Mouse (Mus musculus) limb, embryonic 15.5 days (tissue): ENCODE measurements at regions not wholly inside any gene's neighbourhood (a gene's known extent, or its start where the extent isn't known, plus 50 kb on each side); places are given as distances from the start of the nearest gene placed in this dataset.

Experiments used
- ATAC-seq: fragments of 200-750 bp; cut with Nextera tagmentation; 2 replicates; pipeline ENCODE4 v1.8.0; 2017; ENCODE audit warnings: low read depth, moderate TSS enrichment; ENCODE audit not compliant: insufficient number of reproducible peaks, low FRiP score, low TSS enrichment
- H3K27ac ChIP-seq: fragments of 300-500 bp; sonication (generic); 2 replicates; pipeline ENCODE4 v1.5.1; 2015; ENCODE audit warnings: moderate library complexity, mild to moderate bottlenecking, inconsistent platforms
- H3K27me3 ChIP-seq: fragments of 300-500 bp; sonication (generic); 2 replicates; pipeline ENCODE4 v1.6.1; 2015; ENCODE audit warnings: inconsistent platforms
- H3K36me3 ChIP-seq: fragments of 300-500 bp; sonication (generic); 2 replicates; pipeline ENCODE4 v1.6.1; 2015; ENCODE audit warnings: inconsistent platforms
- H3K4me1 ChIP-seq: fragments of 300-500 bp; sonication (generic); 2 replicates; pipeline ENCODE4 v1.6.1; 2015; ENCODE audit warnings: inconsistent platforms
- H3K4me2 ChIP-seq: fragments of 300-500 bp; sonication (generic); 2 replicates; pipeline ENCODE4 v1.6.1; 2015; ENCODE audit warnings: mild to moderate bottlenecking, inconsistent platforms
- H3K4me3 ChIP-seq: fragments of 300-500 bp; sonication (generic); 2 replicates; pipeline ENCODE4 v1.5.1; 2015; ENCODE audit warnings: mild to moderate bottlenecking, inconsistent platforms
- H3K9ac ChIP-seq: fragments of 300-500 bp; sonication (generic); 2 replicates; pipeline ENCODE4 v1.6.1; 2015; ENCODE audit warnings: inconsistent platforms
- H3K9me3 ChIP-seq: fragments of 300-500 bp; sonication (generic); 2 replicates; pipeline ENCODE4 v1.6.1; 2016; ENCODE audit warnings: inconsistent platforms
- WGBS: fragments of 180-500 bp; shearing (Covaris S2); methylation state at CpG from one replicate; pipeline ENCODE4 v1.1.7; 2015; 5-methylcytosine and 5-hydroxymethylcytosine counted together

- H3K9ac ChIP-seq, result no peak overlapping the region
- H3K36me3 ChIP-seq, result no peaks in the 10 kb centered on the region
- WGBS, result 75% methylated on average over 7 of the region's 7 CpGs
- H3K9me3 ChIP-seq, result no peaks in the 10 kb centered on the region
- no peak for ATAC-seq
- H3K4me3 ChIP-seq, result no peak overlapping the region
- H3K27me3 ChIP-seq, result no peaks in the 10 kb centered on the region
- H3K27ac ChIP-seq, result no peak overlapping the region
- H3K4me2 ChIP-seq, result no peak overlapping the region
- no peaks in the 10 kb centered on the region for H3K4me1 ChIP-seq
Observed at GRCm38 (mm10) chr15:67495001-67495658, 994.4 kb upstream of the Lrrc6 start.

GRCm38 (mm10) chr15:67481733-67482132 is 981.0 kb upstream of the Lrrc6 start:
- Histone ChIP-seq H3K9me3 (no peaks in the 10 kb centered on the region), H3K36me3 (no peaks in the 10 kb centered on the region), H3K27ac (no peak overlapping the region), H3K4me1 (no peaks in the 10 kb centered on the region), H3K4me3 (no peak overlapping the region), H3K4me2 (no peak overlapping the region), H3K27me3 (no peaks in the 10 kb centered on the region), H3K9ac (no peak overlapping the region)
- ATAC-seq, result no peak
- WGBS, result 85% methylated on average over 2 of the region's 2 CpGs

- ATAC-seq, result no peak
- 84% methylated on average over 5 of the region's 5 CpGs for WGBS
- Histone ChIP-seq H3K4me3 (no peak overlapping the region), H3K27ac (no peak overlapping the region), H3K36me3 (no peaks in the 10 kb centered on the region), H3K4me1 (no peaks in the 10 kb centered on the region), H3K9ac (no peak overlapping the region), H3K27me3 (no peaks in the 10 kb centered on the region), H3K9me3 (no peaks in the 10 kb centered on the region), H3K4me2 (no peak overlapping the region)
Observed at GRCm38 (mm10) chr15:67474325-67474724, 973.6 kb upstream of the Lrrc6 start.

GRCm38 (mm10) chr15:67472979-67473378 is 972.3 kb upstream of the Lrrc6 start:
- Histone ChIP-seq H3K36me3 (no peaks in the 10 kb centered on the region), H3K4me2 (no peak overlapping the region), H3K9me3 (no peaks in the 10 kb centered on the region), H3K4me1 (no peaks in the 10 kb centered on the region), H3K27me3 (no peaks in the 10 kb centered on the region), H3K9ac (no peak overlapping the region), H3K4me3 (no peak overlapping the region), H3K27ac (no peak overlapping the region)
- no peak for ATAC-seq

GRCm38 (mm10) chr15:67471283-67471682 is 970.6 kb upstream of the Lrrc6 start:
- H3K4me2 ChIP-seq, result no peak overlapping the region
- no peaks in the 10 kb centered on the region for H3K9me3 ChIP-seq
- H3K36me3 ChIP-seq, result no peaks in the 10 kb centered on the region
- H3K4me3 ChIP-seq, result no peak overlapping the region
- ATAC-seq, result no peak
- H3K9ac ChIP-seq, result no peak overlapping the region
- WGBS, result 96% methylated on average over 1 of the region's 1 CpGs
- H3K27ac ChIP-seq, result no peak overlapping the region
- H3K4me1 ChIP-seq, result 0 out of 2 replicates have a peak, but pooled peaks cover 4% of the 10 kb centered on the region
- no peaks in the 10 kb centered on the region for H3K27me3 ChIP-seq

- Histone ChIP-seq H3K4me2 (no peak overlapping the region), H3K36me3 (no peaks in the 10 kb centered on the region), H3K27ac (no peak overlapping the region), H3K4me1 (0 out of 2 replicates have a peak, but pooled peaks cover 4% of the 10 kb centered on the region), H3K4me3 (no peak overlapping the region), H3K9me3 (no peaks in the 10 kb centered on the region), H3K9ac (no peak overlapping the region), H3K27me3 (no peaks in the 10 kb centered on the region)
- ATAC-seq, result no peak
Observed at GRCm38 (mm10) chr15:67470036-67470435, 969.3 kb upstream of the Lrrc6 start.

- H3K27ac ChIP-seq, result no peak overlapping the region
- no peak overlapping the region for H3K9ac ChIP-seq
- 0 out of 2 replicates have a peak, but pooled peaks cover 4% of the 10 kb centered on the region for H3K4me1 ChIP-seq
- no peaks in the 10 kb centered on the region for H3K9me3 ChIP-seq
- no peak overlapping the region for H3K4me2 ChIP-seq
- no peak overlapping the region for H3K4me3 ChIP-seq
- H3K27me3 ChIP-seq, result no peaks in the 10 kb centered on the region
- WGBS, result 49% methylated on average over 4 of the region's 4 CpGs
- no peaks in the 10 kb centered on the region for H3K36me3 ChIP-seq
- ATAC-seq, result no peak
Observed at GRCm38 (mm10) chr15:67467404-67468345, 967.0 kb upstream of the Lrrc6 start.

GRCm38 (mm10) chr15:67462863-67463262 is 962.2 kb upstream of the Lrrc6 start:
- no peaks in the 10 kb centered on the region for H3K36me3 ChIP-seq
- ATAC-seq, result no peak
- WGBS, result 90% methylated on average over 3 of the region's 3 CpGs
- H3K27ac ChIP-seq, result no peak overlapping the region
- H3K4me1 ChIP-seq, result 0 out of 2 replicates have a peak, but pooled peaks cover 4% of the 10 kb centered on the region
- no peaks in the 10 kb centered on the region for H3K27me3 ChIP-seq
- H3K9ac ChIP-seq, result no peak overlapping the region
- H3K4me2 ChIP-seq, result no peak overlapping the region
- no peaks in the 10 kb centered on the region for H3K9me3 ChIP-seq
- H3K4me3 ChIP-seq, result no peak overlapping the region

GRCm38 (mm10) chr15:67460384-67460783 is 959.7 kb upstream of the Lrrc6 start:
- Histone ChIP-seq H3K4me1 (no peaks in the 10 kb centered on the region), H3K4me2 (no peak overlapping the region), H3K9ac (no peak overlapping the region), H3K4me3 (no peak overlapping the region), H3K27me3 (no peaks in the 10 kb centered on the region), H3K27ac (no peak overlapping the region), H3K9me3 (no peaks in the 10 kb centered on the region), H3K36me3 (no peaks in the 10 kb centered on the region)
- no peak for ATAC-seq
- WGBS, result 78% methylated on average over 1 of the region's 1 CpGs

- no peaks in the 10 kb centered on the region for H3K4me1 ChIP-seq
- H3K27ac ChIP-seq, result no peak overlapping the region
- ATAC-seq, result no peak
- H3K4me2 ChIP-seq, result no peak overlapping the region
- H3K9me3 ChIP-seq, result no peaks in the 10 kb centered on the region
- 23% methylated on average over 2 of the region's 2 CpGs for WGBS
- no peak overlapping the region for H3K9ac ChIP-seq
- no peaks in the 10 kb centered on the region for H3K36me3 ChIP-seq
- no peak overlapping the region for H3K4me3 ChIP-seq
- H3K27me3 ChIP-seq, result no peaks in the 10 kb centered on the region
Observed at GRCm38 (mm10) chr15:67434284-67434683, 933.6 kb upstream of the Lrrc6 start.

GRCm38 (mm10) chr15:67423922-67424321 is 923.2 kb upstream of the Lrrc6 start:
- H3K27me3 ChIP-seq, result no peaks in the 10 kb centered on the region
- 76% methylated on average over 3 of the region's 3 CpGs for WGBS
- no peak for ATAC-seq
- H3K36me3 ChIP-seq, result no peaks in the 10 kb centered on the region
- H3K4me3 ChIP-seq, result no peak overlapping the region
- H3K4me2 ChIP-seq, result no peak overlapping the region
- no peaks in the 10 kb centered on the region for H3K9me3 ChIP-seq
- 0 out of 2 replicates have a peak, but pooled peaks cover 6% of the 10 kb centered on the region for H3K4me1 ChIP-seq
- H3K27ac ChIP-seq, result no peak overlapping the region
- no peak overlapping the region for H3K9ac ChIP-seq

GRCm38 (mm10) chr15:67422277-67422953 is 921.7 kb upstream of the Lrrc6 start:
- H3K9me3 ChIP-seq, result no peaks in the 10 kb centered on the region
- WGBS, result 52% methylated on average over 8 of the region's 8 CpGs
- H3K27ac ChIP-seq, result no peak overlapping the region
- no peak for ATAC-seq
- H3K9ac ChIP-seq, result no peak overlapping the region
- H3K4me2 ChIP-seq, result no peak overlapping the region
- no peaks in the 10 kb centered on the region for H3K36me3 ChIP-seq
- H3K27me3 ChIP-seq, result no peaks in the 10 kb centered on the region
- no peak overlapping the region for H3K4me3 ChIP-seq
- 0 out of 2 replicates have a peak, but pooled peaks cover 6% of the 10 kb centered on the region for H3K4me1 ChIP-seq
